Mouse (Mus musculus) layer of hippocampus, postnatal 25 days (tissue): ENCODE data around the gene Mrm3. TPM values are rescaled to one million over a fixed set of nuclear protein-coding genes. Genes with fewer than 3 reads are reported as not detected.

Source experiments
- DNase-seq, 2 experiments: peaks; one replicate each; pipeline ENCODE4 v3.0.0; 2022; ENCODE audit warnings: mixed read lengths in 2 of 2, low spot score in 1 of 2; ENCODE audit errors: extremely low spot score in 1 of 2
- total RNA-seq, 2 experiments: library from RNA; stranded (reverse); gene quantifications; 2 replicates each; pipeline ENCODE4 v1.2.3; 2021

The Mrm3 gene
- total RNA-seq, 2 experiments from 2014 or later, result 17.2 to 17.4 TPM

DNA sequence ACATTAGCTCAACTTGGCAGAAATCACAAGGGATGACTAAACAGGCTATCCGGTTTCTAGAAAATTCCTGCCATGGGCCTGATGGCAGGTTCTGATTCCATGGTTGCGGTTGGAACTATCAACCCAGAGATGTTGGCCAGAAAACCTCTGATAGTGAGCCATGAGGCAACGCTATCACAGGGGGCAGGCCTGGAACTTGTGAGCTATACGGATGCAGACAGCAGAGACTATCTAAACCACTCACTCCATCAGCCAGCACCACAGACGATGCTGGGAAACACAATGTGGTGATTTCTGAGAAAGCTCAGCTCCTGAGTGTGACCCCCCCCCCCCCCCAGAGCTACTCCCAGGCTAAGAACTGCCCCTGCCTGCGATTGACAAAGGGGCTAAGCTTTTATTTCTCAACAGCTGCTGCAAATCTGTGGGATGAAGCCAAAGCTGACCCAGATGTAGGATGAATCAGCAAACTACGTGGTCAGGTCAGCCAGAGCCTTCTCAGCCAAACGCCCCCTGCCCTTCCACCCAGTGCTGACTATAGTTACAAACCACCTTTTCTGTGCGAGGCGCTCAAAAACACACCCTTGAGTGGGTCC, 43.1 kb downstream of the Mrm3 start:
- no peak for DNase-seq

DNA sequence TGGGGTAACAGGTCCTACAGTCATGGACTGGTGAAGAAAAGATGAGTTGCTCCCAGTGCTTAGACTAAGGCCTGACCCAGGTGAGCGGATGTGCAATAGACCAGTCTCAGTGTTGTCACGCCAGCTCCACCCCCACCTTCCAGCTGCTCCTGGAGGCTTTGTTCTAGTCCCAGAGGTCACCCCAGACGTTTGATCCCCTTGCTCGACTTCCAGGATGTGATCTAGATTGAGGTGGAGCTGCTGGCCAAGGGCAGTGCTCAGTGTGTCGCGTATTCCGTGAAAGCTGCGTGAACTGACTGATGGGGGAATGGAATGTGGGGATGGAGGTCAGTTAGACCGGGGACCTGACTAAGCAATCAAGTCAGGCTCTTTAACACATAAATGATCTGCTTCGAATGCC, 43.8 kb downstream of the Mrm3 start:
- DNase-seq, result no peak

DNA sequence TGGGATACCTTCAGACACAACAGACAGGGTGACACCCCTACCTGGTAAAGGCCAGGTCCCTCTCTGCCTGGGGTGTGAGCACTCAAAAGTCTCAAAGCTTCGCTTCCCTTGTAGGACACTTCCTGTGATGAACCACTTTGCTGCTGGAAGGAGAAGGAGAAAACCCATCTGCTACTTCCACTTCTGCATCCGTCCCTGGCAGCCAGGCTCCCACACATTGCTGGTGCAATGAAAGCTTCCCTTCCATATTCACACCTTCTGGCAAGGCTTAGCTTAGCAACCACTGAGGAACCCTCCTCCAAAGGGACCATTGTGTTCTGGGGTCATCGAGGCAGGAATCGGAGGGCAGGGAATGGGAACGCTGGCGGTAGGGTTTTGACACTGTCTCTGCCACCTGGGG, 45.1 kb downstream of the Mrm3 start:
- no peak for DNase-seq

DNA sequence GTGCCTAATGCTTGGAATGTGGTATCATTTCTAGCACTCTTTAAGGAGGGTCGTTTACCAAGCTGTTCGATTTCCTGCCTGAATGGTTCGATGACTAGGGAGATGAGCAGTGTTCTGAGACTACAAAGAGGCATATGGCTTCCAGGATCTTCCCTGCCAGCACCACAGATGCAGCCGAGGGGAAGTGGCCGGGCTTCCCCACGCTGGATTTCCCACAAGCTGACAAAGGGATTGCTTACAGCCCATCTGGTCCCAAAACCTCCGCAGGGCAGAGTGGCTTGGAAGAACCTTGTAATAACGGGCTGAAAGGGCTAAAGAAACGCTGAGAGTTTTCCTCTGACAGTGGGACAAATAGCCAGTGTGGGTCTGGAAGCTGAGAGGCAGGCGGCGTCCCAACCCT, 46.9 kb downstream of the Mrm3 start:
- DNase-seq, result peak; percentile 31 to 48

DNA sequence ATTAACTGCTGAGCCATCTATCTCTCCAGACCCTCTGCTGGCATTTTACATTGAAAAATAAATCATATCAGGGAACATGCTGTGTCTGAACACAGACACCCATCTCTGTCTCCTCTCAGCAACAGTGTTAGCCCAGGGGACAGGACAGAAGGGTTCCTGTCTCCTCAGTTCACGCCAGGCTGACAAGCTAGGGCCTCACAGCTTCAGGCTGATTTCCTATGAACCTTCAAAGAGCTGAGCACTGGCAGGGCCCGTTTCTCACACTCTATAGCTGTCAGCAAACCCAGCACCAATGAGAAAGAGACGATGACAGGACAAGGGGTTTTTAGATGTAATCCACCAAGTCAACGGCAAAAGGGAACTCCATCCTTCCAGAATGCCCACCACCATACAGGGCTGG, 48.4 kb downstream of the Mrm3 start:
- DNase-seq, result no peak

DNA sequence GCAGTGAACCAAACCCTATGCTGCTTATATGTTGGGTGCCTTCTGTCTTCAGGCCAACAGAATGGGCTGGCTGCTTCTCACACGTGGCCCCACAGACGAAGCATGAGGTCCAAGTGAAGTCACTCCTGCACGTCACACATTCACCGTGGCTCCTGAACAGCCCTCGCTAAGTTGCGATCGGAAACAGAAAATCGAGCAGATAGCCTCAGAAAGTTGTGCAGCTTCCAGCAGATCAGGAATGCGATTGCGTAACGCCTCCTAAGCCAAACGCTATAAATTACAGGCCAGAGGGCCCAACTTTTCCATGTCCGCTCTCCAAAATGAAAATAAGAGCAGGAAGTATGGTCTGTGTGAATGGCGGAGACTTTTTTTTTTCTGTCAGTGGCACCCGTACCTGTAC, 48.9 kb downstream of the Mrm3 start:
- DNase-seq, result no peak

DNA sequence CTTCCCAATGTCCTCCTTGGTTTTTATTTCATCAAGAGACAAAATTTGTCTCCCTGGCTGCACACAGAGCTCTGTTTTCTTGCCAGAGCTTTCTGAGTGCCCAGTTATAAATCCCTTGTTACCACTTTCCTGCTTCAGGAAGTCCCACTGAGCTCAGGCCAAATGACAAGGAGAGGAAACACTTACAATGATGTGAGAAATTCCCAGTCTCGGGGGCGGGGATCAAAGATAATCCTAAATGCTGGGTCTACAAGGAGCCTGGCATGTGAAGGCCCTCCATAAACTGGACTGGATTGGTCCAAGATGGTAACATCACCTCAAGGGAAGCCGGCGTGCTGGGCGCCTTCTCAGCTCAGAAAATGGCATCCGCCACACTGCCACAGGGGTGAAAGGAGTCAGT, 49.3 kb downstream of the Mrm3 start:
- no peak for DNase-seq

DNA sequence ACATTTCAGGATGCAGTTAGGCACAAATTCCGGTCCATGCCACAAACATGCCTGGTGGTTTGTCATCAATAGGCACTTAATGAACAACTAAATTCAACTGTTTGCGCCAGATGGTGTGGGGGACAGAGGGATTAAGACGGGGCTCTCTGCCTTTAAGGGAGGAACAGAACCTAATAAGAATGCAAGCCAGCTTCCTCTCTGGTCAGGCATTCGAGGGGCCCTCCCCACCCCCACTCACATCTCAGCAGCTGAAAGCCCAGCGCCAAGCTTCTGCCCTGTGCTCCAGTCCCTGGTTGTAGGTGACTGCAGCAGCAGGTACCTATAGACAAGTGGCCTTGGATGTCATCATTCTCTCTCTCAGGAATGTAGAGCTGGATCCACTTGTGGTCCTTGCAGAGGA, 50.6 kb downstream of the Mrm3 start:
- DNase-seq, result no peak

DNA sequence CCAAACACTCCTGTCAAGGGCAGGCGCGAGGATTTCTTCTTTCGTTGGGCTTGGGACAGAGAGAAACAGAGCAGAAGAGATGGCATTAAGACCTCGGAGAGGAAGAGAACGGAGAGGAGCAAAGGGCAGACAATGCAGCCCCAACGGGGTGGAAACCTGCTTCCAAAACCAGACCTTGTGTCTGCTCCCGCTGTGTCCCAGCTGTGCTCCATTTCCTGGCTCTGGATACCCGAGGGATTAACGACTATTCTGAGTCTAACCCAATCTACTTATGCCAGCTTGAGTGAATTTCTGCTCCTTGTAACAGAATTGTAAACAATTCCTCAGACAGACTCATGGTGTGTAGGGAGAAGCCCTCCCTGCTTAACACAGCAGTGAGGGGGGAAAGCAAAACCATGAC, 51.3 kb downstream of the Mrm3 start:
- DNase-seq, result no peak

DNA sequence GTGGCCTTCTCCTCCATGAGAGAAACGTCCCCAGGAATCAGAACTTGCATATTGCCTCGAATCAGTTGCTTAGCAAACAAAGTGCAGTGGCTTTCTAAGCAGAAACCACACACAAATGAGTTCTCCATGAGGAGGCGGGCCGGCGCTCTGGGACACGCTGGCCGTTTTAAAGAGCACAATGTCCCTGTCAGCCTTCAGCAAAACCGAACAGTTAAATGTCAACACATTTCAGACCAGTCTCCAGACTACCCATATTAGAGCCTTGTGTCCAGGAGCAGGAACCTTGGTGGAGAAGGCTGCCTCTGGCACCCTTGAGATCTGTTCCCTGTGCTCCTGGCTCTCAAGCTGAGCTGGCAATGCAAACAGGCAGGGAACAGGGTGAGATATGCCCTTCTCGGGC, 53.7 kb downstream of the Mrm3 start:
- no peak for DNase-seq

DNA sequence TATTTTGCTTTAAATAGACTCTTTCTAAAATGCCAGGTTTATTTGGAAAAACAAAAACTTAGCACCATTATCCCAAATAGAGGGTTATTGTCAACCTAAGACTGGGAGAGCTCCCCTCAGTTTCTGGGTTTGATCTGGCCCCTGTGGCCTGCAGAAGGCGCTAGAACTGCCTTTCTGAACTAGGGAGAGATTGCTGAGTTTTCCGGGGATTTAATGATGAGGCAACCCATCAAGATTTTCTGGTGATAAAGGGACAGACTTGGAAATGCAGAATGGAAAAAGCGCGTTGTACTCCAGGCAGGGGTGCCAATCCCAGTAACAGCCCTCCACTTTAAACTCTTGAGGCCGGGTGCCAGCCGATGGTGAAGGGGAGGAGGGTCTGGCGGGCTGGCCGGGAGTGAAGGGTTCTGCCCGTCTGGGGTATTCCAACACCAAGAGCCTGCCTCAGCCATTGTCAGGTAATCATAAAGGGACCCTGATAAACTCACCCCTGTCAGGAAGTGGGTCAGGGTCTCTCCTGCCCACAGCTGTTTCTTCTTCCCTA, 55.0 kb downstream of the Mrm3 start:
- DNase-seq, result no peak

Other genes with a start within 250 kb of the Mrm3 start
- 1 to 10 TPM; 2.4 to 3.0 TPM for gene 1700016K19Rik, start 243.8 kb upstream of the Mrm3 start, total RNA-seq
- gene Rflnb, start 215.9 kb upstream of the Mrm3 start, total RNA-seq, result 10 to 100 TPM in 1 of 2 experiments, 1 to 10 TPM in 1; 9.6 to 10.3 TPM
- gene Vps53, start 64.1 kb upstream of the Mrm3 start, total RNA-seq, result 10 to 100 TPM; 90.3 to 94.4 TPM
- gene Fam57a, start 64.0 kb upstream of the Mrm3 start, total RNA-seq, result 10 to 100 TPM; 18.6 to 22.0 TPM
- 1 to 10 TPM; 1.2 to 1.4 TPM for gene Dbil5, start 26.1 kb upstream of the Mrm3 start, total RNA-seq
- 10 to 100 TPM in 1 of 2 experiments, 1 to 10 TPM in 1; 7.2 to 11.7 TPM for gene Gemin4, start 26.1 kb upstream of the Mrm3 start, total RNA-seq
- gene Glod4, start within 50 bp of the Mrm3 start, total RNA-seq, result 10 to 100 TPM; 51.0 to 57.8 TPM
- gene Nxn, start 155.4 kb downstream of the Mrm3 start, total RNA-seq, result 10 to 100 TPM in 1 of 2 experiments, 1 to 10 TPM in 1; 8.9 to 12.4 TPM
- gene Timm22, start 163.2 kb downstream of the Mrm3 start, total RNA-seq, result 10 to 100 TPM; 25.9 to 39.4 TPM